Mouse (Mus musculus): Measurements from ENCODE around the gene Nemp1.
"Not testable (repeated sequence)": the region's sequence is repeated elsewhere in the genome, so short reads cannot be mapped to it uniquely, and the experiment has no call there.

The Nemp1 gene

DNA sequence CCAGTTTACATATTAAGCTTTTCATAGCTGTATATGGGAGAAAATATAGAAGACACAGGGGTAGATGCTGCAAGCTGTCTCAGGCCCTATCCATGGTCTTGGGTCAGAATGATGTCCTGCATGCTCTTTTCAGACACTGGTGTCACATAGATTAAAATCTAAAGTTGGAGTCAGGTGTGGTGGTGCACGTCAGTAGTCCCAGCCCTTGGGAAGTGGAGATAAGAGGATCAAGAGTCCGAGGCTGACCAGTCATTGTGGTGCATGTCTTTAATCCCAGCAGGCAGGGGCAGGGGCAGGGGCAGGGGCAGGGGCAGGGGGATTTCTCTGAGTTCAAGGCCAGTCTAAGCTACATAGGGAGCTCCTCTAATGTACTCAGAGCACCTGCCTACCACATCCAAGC, 20.9 kb upstream of the Nemp1 start:
- DNase-seq (ENCODE audit: low spot score), result no peak

DNA sequence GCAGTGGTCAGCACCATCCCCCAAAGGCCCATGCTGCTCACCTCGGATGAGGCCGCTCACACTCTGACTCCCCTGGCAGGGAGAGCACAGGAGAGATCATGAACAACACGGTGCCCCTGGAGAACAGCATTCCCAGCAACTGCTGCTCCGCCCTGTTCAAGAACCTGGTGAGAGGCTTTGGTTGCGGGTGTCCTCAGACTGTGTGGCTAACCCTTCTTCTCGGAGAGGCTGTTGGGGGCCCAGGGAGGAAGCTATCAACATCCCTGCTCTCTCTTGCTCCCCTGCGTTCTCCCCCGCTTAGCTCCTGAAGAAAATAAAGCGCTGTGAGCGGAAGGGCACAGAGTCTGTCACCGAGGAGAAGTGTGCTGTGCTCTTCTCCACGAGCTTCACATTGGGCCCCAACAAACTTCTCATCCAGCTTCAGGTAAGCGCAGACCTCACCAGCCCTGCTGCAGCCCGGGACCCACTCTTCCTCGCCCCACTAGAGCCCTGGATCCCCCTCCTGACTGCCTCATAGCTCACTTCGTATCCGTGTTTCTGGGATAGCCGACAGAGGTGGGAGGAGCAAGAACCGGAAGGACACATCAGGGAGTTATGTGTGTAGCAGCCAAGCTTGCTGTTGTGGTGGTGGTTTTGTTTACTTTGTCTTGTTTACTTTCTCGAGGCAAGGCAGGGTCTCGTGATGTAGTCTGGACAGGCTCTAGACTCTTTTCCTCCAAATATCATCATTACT, 13.6 kb upstream of the Nemp1 start:
- DNase-seq (ENCODE audit: low spot score), result no peak

DNA sequence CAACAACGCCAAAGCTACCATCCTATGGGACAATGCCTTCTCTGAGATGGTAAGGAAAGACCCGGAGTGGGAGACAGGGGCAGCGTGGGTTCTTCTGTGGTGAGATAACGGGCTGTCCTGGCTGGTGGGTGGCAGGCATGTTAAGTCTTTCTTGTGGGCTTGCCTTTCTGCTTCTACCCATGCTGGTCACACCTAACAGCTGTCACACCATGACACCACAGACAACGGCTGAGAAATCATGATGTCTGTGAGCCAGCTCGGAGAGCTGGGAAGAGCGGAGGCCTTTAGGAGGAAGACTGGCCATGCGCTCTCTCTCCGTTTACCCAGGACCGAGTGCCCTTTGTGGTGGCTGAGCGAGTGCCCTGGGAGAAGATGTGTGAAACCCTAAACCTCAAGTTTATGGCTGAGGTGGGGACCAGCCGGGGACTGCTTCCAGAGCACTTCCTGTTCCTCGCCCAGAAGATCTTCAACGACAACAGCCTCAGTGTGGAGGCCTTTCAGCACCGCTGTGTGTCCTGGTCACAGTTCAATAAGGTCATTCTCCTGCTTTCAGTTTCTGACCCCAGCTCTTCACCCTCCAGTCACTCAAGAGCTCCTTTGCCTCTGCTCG, 11.6 kb upstream of the Nemp1 start:
- DNase-seq (ENCODE audit: low spot score), result no peak

GRCm38 (mm10) chr10:127657617-127658016, 9.1 kb upstream of the Nemp1 start:
- DNase-seq (ENCODE audit: low spot score), result not testable (repeated sequence)

GRCm38 (mm10) chr10:127658076-127658475, 8.6 kb upstream of the Nemp1 start:
- DNase-seq (ENCODE audit: low spot score), result no peak

DNA sequence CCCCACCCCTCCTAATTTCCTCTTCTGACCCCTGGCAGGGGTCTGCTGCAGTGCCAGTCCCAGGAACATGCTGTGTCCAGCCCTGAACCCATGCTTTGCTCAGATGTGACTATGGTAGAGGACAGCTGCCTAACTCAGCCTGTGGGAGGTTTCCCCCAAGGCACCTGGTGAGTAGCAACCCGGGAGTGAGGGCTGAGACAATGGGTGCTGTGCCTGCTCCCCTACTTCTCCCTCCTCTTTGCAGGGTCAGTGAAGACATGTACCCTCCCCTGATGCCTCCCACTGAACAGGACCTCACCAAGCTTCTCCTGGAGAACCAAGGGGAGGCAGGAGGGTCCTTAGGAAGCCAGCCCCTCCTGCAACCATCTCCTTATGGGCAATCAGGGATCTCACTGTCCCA, 7.2 kb upstream of the Nemp1 start:
- DNase-seq (ENCODE audit: low spot score), result no peak

- no peak for DNase-seq (ENCODE audit: low spot score)
Observed at GRCm38 (mm10) chr10:127661291-127661914, 5.3 kb upstream of the Nemp1 start.

DNA sequence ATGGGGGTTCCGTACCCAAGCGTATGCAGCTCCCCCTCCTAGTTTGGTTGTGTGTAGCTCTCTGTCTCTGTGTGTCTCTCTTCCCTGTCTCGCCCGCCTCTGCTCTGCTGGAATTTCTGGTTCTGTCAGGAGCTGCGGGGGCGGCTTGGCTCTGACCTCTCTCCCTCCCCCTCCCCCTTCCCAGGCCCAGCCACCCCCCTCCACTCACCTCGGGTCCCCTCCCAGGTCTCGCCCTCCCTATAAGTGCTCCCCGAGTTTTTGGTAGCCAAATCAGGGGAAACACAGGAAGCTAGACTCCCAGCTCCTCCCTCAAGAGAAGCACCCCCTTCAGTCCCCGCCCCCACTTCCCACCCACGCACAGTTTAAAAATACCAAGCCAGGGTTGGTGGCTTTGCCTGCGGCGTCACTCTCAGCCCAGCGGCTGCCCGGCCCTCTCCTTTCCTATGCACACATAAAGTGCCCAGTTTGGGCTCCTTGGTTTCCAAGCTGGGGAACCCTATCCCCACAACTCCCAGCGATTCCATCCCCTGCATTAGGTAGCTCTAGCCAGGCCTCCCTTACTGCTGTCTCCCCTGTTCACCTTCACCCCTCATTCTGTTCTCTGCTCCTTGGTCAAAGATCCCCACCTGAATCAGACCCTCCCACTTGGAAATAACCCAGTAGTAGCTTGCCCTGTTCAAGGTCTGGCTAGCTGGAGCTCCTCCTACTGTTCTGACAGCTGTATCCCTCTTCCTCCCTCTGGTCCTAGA, 4.6 kb upstream of the Nemp1 start:
- peak; percentile 61 for DNase-seq (ENCODE audit: low spot score)

GRCm38 (mm10) chr10:127662666-127663253, 3.9 kb upstream of the Nemp1 start:
- peak; percentile 42 for DNase-seq (ENCODE audit: low spot score)

- no peak for DNase-seq (ENCODE audit: low spot score)
Observed at GRCm38 (mm10) chr10:127663590-127663989, 3.1 kb upstream of the Nemp1 start.

DNA sequence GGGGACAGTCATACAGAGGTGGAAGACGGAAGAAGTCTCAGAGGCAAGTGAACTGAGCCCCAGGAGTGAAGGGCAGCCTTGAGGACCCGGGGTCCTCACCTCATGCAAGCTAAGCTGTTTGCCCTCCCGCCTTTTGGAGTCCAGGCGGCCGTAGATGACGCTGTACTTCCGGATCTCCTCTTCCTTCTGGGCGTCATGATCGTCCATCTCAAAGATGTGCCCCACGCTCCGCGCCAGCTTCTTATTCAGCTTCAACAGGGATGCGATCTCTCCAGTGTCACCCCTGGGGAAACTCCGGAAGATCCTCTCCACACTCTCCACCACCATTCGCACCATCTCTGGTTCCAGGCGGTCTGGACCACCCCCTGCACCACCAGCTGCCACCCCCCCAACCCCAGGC, 2.5 kb upstream of the Nemp1 start:
- no peak for DNase-seq (ENCODE audit: low spot score)

GRCm38 (mm10) chr10:127664891-127665290, 1.8 kb upstream of the Nemp1 start:
- no peak for DNase-seq (ENCODE audit: low spot score)

DNA sequence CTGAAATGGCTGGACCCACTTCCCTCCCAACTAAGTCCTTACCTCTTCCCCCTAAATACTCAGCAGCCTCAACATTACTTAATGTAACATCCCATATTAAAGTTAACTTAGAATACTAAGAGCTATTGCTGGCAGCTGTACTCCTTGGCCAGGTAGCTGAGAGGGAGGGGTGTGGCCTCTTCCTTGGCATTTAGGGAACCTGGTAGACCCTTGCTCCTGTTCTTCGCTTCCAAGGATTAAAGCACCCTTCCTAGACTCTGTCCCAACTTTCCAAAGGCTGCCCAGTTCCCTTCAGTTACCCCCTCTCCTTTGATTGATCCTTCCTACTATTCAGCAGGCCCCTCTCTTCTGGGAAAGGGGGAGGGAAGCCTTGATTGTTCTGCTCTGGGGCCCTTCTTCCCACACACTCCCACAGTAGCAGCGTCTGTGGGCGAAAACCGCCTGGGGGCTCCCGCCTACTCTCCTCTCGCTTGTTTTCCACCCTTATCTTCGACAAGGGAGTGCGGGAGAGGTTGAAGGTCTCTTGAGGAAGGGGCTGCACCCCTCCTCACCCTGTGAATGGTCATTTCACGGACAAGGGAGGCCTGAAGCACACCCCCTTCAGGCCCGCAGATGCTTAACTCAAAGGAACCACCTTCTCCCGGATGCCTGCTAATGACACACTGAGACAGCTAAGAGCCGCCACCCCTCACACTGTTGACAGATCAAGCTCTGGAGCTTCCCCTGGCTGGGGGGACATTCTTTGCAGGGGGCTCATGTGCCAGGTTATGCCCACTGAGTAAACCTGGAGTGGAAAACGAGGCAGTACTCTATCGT, 1.1 kb upstream of the Nemp1 start:
- no peak for DNase-seq (ENCODE audit: low spot score)

DNA sequence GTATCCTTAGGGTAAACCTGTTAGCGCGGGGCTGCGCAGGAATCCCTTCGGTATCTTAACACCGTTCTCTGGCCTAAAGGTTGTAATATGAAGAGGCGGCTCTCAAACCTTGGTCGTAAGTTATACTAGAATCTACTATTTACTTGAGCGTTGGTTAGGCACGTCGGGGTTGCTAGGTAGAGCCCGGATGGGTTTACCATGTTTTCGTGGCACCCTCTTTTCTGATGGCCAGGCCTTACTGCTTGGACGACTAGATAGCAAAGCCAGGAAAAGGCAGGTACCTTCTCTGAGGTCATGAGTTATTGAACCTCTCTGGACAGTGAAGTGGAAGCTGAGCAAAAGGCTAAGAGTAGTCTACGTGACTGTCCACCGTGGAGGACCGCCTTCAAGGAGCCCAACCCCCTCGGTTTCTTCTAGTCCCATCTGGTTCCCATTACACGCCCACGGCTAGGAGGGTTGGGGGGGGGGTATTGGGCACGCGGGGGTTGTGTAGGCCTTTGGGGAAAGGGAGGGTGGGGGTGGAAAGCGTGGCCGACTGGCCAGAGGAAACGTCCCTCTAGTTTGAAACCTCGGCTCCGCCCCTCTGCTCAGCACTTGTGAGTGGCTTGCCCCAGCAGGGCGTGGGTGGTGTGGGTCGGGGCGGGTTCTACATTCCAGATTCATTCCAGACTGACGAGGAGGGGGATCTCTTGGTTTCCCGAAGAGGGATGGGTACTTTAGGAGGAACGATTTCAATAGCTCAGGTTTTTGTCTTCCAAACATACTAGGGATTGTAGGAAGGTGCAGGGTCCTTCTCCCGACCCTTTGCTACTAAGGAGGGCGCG, 780 bp downstream of the Nemp1 start:
- peak; percentile 92 for DNase-seq (ENCODE audit: low spot score)

- DNase-seq (ENCODE audit: low spot score), result peak; percentile 78
Observed at GRCm38 (mm10) chr10:127668093-127669050, 1.7 kb downstream of the Nemp1 start, which contains the start of gene Nab2. Gene Nab2, minus strand, starts transcription at chr10:127668568.

- DNase-seq (ENCODE audit: low spot score), result no peak
Observed at GRCm38 (mm10) chr10:127669170-127669569, 2.5 kb downstream of the Nemp1 start.

DNA sequence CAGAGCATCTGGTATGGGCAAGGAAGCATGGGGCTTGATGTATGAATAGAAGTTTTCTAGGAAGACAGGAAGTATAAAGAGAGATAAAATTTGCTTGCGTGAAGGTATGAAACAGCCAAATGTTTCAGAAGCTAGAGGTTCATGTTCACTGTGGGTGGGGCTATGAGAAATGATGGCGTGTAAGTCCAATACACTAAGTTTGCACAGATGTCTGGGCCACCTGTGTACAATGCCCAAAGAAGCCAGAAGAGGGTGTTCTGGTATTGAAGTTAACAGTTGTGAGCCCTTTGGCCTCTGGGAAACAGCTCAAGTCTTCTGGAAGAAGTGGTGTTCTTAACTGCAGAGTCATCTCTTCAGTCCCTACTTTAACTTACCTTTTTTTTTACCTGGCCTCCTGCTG, 3.5 kb downstream of the Nemp1 start:
- DNase-seq (ENCODE audit: low spot score), result no peak

- DNase-seq (ENCODE audit: low spot score), result no peak
Observed at GRCm38 (mm10) chr10:127671276-127671675, 4.6 kb downstream of the Nemp1 start.

GRCm38 (mm10) chr10:127674046-127674655, 7.5 kb downstream of the Nemp1 start:
- no peak for DNase-seq (ENCODE audit: low spot score)
